14 mouse cellular contexts compared by ENCODE assay signal in genomic region chr7:37910161-37910560, GRCm38 (mm10).
"Had no signal": no experiment of that assay in that cellular context is flagged by ENCODE, and none has a peak within 500 bp of the region (broad histone marks: within the 10 kb centered on the region; RNA-seq: fewer than 3 reads in every experiment).

No protein-coding gene starts in this region.

- H3K4me3 ChIP-seq: layer of hippocampus, adult 2 months; limb, embryonic 10.5 days; liver, embryonic 15.5 days; midbrain, embryonic 15.5 days had no signal

- ATAC-seq: lung, postnatal 0 days; midbrain, embryonic 15.5 days had no signal

- DNase-seq: kidney, postnatal 10 days; kidney, postnatal 4 days; lung, adult 2 months; lung, postnatal 36 days; right cerebral cortex, postnatal 4 days; spleen, adult 18-20 months; thymus, adult 18-20 months; thymus, postnatal 14 days had no signal

- H3K4me2 ChIP-seq: liver, embryonic 11.5 days; liver, embryonic 15.5 days; midbrain, embryonic 15.5 days had no signal

- H3K9ac ChIP-seq: liver, embryonic 15.5 days; midbrain, embryonic 15.5 days had no signal

- H3K27me3 ChIP-seq: liver, embryonic 15.5 days; midbrain, embryonic 15.5 days had no signal

- H3K9me3 ChIP-seq: limb, embryonic 10.5 days; liver, embryonic 15.5 days; midbrain, embryonic 15.5 days had no signal

- H3K36me3 ChIP-seq: limb, embryonic 10.5 days; liver, embryonic 15.5 days; midbrain, embryonic 15.5 days had no signal

- H3K27ac ChIP-seq: layer of hippocampus, adult 2 months; limb, embryonic 10.5 days; liver, embryonic 15.5 days; midbrain, embryonic 15.5 days had no signal

- H3K4me1 ChIP-seq: liver, embryonic 15.5 days had no signal
